Mouse (Mus musculus) thymus, postnatal 36 days (tissue): ENCODE measurements around the gene Prkaa2.

Experiments used
- DNase-seq, 2 experiments: peaks; one replicate each; pipeline ENCODE4 v3.0.0; 2022; ENCODE audit warnings: mixed read lengths in 2 of 2

The Prkaa2 gene

DNA sequence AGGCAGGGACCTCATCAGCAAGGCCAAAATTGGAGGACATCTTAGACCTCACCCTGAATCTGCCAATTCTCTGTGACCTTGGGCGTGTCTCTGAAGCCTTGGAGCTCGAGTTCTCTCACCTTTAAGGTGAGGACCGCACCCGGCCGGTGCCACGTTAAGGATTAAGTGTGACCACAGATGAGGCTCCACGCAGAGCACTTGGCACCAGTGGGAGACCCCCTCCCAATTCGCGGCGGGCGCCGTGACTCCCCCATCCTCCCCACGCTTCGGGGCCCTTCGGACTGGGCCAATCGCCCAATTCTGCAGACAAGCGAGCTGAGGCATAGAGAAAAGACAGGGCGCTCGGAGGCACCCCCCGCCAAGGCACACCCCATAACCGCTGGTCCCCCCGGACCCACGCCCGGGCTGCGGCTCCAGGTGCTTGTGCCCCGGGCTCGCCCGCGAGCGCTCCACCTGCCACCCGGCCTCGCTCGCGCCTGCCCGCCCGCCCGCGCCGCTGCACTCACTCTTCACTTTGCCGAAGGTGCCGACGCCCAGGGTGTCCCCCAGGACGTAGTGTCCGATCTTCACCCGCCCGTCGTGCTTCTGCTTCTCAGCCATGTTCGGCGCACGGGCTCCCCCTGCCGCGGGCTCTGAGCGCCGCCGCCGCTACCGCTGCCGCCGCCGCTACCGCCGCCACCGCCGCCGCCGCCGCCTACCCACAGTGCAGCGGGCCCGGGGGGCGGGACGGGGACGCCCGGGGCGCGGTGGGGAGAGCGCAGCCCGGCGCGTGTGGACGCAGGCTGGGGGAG lies at the start of gene Prkaa2:
Gene Prkaa2 (minus strand): TSS at position 692 of the 791 bp plus-strand sequence.
- peak; percentile 63 to 65 for DNase-seq

DNA sequence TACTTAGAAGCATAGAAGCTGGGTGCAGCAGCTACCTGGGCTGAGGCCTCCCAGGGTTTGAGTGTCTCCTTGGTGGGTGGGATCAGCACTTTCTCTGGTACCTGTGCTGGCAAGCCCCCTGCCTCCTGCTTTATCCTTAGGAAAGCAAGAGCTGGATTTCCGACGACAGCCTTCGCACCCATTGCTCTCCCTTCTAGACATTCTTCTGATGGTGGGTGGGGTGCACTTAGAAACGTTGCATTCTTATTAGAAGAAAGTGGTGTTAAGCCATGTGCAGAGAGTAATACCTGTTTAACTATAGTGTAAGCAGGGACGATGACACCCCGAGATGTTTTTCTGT lies 49.8 kb upstream of the Prkaa2 start:
- no peak for DNase-seq

- DNase-seq, result no peak
These were observed 49.2 kb upstream of the Prkaa2 start for GRCm38 (mm10) chr4:105158651-105159530.

DNA sequence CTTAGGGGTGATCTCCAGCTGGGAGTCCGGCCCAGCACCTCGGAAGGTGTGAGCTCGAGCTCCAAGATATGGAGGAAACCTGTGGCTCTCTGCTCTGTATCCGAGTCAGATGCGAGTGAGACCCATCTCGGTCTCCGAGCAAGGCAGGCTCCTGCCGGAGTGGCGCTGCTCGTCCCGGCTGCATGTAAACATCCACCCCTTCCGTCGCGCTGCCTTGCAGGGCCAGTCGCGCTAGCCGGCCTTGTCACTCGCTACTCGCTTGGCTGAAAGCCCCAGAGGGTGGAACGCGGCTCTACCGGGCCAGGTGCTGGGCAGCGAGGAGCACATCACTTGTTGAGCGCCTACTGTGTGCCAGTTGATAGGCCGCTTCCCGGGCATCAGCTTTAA lies 48.5 kb upstream of the Prkaa2 start:
- peak; percentile 68 to 72 for DNase-seq

DNA sequence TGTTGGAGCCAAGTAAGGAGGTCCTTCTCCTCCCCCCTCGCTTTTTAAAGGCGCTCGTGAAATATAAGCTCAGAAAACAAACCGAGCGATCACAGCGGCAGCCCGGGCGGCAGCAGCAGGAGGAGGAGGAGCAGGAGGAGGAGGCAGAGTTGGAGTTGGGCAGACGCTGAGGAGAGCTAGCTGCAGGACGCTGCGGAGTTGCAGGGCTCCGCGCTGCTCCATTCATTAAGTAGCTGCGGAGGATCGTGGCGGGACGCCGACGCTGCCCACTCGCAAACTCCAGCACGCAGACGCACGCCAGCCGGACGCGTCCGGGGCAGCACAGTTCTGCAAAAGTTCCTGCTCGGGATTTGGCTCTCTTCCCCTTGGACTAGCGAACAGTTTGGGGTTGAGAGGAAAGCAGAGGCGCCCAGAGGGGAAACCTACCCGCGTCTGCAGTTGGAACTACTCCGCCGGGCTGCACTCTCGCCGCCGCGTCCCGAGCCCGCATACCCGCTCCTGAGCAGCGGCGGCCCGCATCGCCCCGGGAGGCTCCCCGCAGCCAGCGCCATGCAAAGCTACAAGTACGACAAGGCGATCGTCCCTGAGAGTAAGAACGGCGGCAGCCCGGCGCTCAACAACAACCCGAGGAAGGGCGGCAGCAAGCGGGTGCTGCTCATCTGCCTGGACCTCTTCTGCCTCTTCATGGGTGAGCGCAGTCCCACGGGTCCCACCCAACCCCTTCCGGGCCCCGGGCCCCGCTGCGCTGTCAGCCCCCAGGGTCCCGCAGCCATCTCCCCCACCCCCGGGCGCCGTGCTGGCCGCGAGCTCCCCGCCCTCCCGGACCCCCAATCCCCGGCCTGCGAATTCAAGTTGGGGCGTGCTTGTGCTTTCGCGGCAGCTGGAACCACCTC lies 47.8 kb upstream of the Prkaa2 start, which contains the start of gene Plpp3:
Gene Plpp3 (plus strand): TSS at position 72 of the 893 bp plus-strand sequence.
- peak; percentile 46 to 55 for DNase-seq

DNA sequence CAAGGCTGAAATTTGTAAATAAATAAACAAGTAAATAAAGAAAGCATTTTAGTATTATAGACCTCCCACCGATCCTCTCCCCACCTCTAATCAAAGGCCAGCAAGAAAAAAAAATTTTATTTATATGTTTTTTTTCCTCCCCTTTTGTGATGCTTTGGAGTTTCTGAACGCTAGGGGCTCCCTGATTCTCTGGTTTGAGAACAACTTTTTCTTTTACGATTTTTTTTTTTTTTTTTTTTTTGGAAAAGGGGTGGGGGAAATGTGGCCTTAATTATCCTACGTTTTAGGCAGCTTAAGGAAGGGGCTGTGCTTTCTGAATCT lies 47.2 kb upstream of the Prkaa2 start:
- no peak for DNase-seq

GRCm38 (mm10) chr4:105156281-105156680 lies 46.6 kb upstream of the Prkaa2 start:
- no peak for DNase-seq

- no peak for DNase-seq
These were observed 43.5 kb upstream of the Prkaa2 start for GRCm38 (mm10) chr4:105153227-105153626.

DNA sequence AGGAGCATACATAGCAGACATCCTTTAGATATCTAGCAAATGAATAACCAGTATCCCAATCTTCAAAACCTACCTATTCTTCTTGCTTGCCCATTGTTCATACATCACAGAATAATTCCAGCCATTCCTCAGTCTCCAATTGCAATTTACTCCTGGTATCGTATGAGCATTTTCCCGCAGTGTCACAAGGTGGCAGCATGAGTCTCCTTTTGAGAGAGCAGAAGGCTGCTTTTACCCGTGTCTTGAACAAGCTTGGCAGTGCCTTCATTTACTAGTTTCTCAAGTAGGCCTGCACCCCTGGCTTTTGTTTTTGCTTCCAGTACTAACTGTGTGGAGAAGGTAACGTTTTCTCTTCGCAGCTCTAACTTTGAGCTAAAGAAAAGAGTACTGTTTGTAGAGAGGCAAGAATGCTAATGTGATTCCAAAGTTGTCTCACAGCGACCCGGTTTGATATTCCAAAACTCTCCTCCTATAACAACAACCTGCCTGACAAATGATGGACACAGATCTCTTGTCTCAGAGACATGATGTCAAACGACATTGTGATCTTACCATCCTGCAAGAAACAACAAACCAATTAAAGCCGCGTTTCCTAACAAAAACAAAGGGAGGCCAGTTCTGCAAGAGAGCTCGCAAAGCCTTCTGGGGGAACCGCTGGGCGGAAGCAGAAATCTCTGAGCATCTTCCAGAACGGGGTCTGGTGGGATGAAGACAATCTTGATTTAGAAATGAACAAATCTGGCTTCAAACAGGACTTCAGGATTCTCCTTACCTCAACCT lies 42.4 kb upstream of the Prkaa2 start:
- peak; percentile 47 to 52 for DNase-seq

DNA sequence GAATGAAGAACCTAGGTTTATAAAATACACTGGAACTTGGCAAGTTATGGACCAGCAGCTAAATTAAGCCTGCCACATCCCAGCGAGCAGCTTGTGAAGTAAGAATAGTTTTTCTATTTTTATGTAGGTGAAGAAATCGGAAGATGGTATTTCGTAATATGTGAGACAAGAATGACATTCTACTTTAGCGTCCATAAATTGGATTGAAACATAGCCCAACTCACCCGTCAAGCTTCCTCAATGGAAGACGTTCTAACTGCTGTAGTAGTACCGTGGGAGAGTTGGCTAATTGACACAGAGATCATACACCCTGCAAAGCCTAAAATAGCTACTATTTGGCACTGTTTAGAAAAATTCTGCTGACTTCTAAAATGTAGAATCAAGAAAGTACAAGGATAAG lies 39.8 kb upstream of the Prkaa2 start:
- DNase-seq, result no peak

DNA sequence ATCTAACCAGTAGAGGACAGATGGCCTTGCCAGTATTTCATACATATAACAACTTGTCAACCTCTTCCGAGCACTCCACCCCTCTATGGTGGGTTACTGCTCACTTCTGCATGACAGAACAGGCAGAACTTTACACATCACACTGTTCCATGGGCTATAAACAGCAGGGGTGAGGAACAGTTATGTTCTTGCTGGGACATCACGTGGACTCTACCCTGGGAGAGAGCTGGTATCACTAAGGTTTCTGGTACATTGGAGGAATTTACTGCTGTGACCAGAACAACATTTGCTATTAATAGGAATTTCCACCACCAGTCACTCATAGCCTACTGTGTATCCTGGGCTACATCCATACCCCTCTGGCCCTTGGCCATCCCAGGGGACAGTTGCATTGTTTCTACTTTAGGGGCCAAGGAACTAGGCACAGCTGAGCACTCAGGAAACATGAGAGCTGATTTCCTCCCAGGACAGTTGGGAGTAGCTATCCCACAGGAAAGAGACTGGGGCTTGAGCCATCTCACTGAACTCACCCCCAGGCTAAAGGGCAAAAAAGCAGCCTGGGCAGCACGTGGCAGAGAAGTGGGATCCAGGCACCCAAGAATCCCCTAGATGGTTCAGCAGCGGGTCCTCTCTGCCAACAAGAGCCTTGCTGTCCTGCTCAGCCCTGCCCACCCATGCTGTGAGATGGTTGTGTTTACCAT lies 23.8 kb upstream of the Prkaa2 start:
- no peak for DNase-seq

DNA sequence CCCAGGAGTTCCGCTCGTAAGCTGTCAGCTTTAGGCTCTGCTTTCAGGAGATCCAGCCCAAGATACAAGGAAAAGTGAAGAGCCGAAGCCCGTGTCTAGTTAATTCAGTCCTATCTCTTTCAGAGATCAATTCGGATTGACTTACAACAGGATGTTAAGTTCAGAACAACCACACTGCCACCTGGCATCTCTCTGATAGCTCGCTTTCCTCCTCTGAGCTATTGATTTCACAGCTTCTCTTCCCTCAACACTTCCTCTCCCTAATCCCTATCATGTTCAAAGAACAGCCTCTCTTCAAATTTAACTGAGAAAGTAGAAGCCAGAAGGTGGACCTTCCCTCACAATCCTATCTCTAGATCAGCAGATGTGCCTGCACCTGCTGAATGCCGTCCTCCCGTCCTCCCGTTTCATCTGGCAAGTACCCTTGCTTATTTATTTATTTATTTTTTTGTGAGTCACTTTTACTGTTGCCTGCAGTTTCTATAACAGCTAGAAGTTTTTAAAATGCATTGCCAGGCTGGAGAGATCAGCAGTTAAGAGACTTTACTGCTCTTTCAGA lies 22.1 kb upstream of the Prkaa2 start:
- DNase-seq, result peak; percentile 24 to 25

GRCm38 (mm10) chr4:105129212-105129611 lies 19.5 kb upstream of the Prkaa2 start:
- DNase-seq, result no peak

DNA sequence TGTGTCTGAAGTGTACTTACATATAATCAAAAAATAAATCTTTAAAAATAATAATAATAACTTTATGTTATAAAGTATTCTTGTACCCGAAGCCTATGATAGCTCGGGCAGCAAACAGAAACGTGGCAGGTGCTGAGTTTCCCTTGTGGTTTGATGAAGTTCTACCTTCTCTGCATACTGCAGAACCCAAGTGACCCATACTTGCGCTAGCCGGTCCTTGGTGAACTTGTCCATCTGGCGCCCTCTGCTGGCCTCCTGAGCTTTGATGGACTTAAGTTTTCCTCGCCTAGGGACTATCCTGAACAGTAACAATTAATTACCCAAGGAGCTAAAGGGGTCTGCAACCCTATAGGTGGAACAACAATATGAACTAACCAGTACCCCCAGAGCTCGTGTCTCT lies 12.7 kb upstream of the Prkaa2 start:
- DNase-seq, result peak; percentile 26 to 43

DNA sequence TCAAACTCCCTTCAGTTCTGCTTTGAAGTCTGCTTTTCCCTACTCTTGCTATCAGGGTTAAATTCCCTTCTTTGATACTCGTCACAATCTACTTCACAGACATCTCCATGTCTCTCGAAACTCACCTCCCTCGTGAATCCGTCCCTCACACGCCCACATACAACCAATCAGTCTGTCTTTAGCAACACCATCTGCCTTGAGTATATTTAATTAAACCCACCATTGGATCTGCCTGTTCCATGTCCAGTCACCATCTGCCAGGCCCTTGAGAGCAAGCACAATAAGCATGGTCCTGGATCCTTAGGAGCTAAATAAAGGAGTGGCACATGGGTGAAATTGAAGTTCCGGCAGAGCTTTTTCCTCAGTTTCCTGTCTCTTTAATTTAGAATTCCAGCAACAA lies 11.4 kb upstream of the Prkaa2 start:
- no peak for DNase-seq

DNA sequence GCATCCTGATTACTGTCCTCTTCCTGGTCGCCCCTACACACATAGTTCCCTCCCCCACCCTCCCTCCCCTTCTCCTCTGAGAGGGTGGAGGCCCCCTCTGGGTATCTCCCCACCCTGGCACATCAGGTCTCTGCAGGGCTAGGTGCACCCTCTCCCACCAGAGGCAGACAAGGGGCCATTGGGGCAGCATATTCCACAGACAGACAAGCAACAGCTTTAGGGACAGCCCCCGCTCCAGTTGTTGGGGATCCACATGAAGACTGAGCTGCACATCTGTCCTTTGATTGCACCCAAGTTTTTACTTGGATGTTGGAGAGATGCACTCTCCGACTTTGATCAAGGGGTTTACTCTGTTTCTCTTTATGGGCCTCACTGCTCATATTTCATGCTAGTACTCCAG lies 3.8 kb upstream of the Prkaa2 start:
- DNase-seq, result no peak

DNA sequence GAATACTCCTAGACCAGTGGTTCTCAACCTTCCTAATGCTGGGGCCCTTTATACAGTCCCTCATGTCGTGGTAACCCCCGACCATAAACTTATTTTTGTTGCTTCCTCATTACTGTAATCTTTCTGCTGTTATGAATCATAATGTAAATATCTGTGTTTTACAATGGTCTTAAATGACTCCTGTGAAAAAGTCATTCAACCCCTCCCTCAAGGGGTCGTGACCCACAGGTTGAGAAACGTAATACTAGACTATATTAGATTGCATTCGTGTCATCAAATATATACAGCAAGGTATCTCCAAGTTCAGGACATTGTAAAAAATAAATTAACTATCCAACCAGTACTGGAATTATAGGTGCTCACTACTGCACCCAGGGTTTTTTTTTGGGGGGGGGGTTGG lies 3.4 kb upstream of the Prkaa2 start:
- no peak for DNase-seq

GRCm38 (mm10) chr4:105111770-105112169 lies 2.1 kb upstream of the Prkaa2 start:
- no peak for DNase-seq

DNA sequence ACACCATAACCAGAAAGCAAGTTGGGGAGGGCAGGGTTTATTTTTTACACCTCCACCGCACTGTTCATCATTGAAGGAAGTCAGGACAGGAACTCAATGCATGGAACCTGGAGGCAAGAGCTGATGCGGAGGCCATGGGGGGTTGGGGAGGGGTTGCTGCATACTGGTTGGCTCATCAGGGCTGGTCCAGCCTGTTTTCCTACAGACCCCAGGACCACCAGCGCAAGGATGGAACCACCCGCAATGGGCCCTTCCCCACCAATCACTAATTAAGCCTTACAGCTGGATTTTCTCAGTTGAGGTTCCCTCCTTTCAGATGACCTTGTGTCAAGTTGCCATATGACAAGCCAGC lies 970 bp upstream of the Prkaa2 start:
- DNase-seq, result no peak

- no peak for DNase-seq
These were observed 447 bp upstream of the Prkaa2 start for GRCm38 (mm10) chr4:105109990-105110683.
